Mouse (Mus musculus) liver, adult 10 weeks (tissue): ENCODE data around the gene Pik3ap1. TPM values are rescaled to one million over a fixed set of nuclear protein-coding genes. Genes with fewer than 3 reads are reported as not detected.

ENCODE experiments used
- polyA plus RNA-seq: library from polyadenylated mRNA; stranded (reverse); fragments of 350-450 nt; fragmentation: Illumina TruSeq; extraction: RNeasy Lipid Tissue Mini Kit (QIAGEN cat#74804); gene quantifications from one replicate; pipeline ENCODE4 v1.2.3, GENCODE M21; 2014; ENCODE audit warnings: low read depth, low replicate concordance

Pik3ap1 gene
- polyA plus RNA-seq = 36.6 TPM

GRCm38 (mm10) chr19:41384922-41385508, at the start of gene Pik3ap1:
Pik3ap1 (minus strand) TSS chr19:41385102.

GRCm38 (mm10) chr19:41263630-41264295, 121.1 kb downstream of the Pik3ap1 start, which contains the start of gene Tm9sf3:
Tm9sf3 (minus strand) TSS chr19:41263997.

Other genes starting within 250 kb of the Pik3ap1 start
- not detected for gene Tll2, start 178.3 kb downstream of the Pik3ap1 start, polyA plus RNA-seq
- gene Tm9sf3, start 121.1 kb downstream of the Pik3ap1 start, polyA plus RNA-seq = 286 TPM
- gene Lcor, start 97.5 kb upstream of the Pik3ap1 start, polyA plus RNA-seq = 7.8 TPM
- 0.74 TPM for gene Gm340, start 197.3 kb upstream of the Pik3ap1 start, polyA plus RNA-seq